Mouse (Mus musculus) mouse embryonic stem cell (cell line): ENCODE measurements around the gene Klhl18.
"Not testable (repeated sequence)": the region's sequence is repeated elsewhere in the genome, so short reads cannot be mapped to it uniquely, and the experiment has no call there.

Experiments used
- in situ Hi-C, 2 experiments: fragments of 300-500 bp; cut with MboI; formaldehyde crosslinking; loops; 1 replicate in 1 of 2; 3 replicates in 1 of 2; pipeline ENCODE4 v1.14.3; 2019 to 2020; ENCODE audit warnings: low sequenced_read_pairs in 2 of 2, low pct_unique_long_range_greater_than_20kb in 1 of 2, mixed read lengths in 1 of 2; ENCODE audit not compliant: unreplicated experiment in 1 of 2

Gene Klhl18

GRCm38 (mm10) chr9:110379361-110379760 lies 97.1 kb downstream of the Klhl18 start:
- in situ Hi-C loops, result no loop called here

- in situ Hi-C loops, result not testable (repeated sequence)
Measured at GRCm38 (mm10) chr9:110377655-110378054, 98.8 kb downstream of the Klhl18 start.
